Comparison of ENCODE assay signal across 8 mouse cellular contexts in the genomic region with DNA sequence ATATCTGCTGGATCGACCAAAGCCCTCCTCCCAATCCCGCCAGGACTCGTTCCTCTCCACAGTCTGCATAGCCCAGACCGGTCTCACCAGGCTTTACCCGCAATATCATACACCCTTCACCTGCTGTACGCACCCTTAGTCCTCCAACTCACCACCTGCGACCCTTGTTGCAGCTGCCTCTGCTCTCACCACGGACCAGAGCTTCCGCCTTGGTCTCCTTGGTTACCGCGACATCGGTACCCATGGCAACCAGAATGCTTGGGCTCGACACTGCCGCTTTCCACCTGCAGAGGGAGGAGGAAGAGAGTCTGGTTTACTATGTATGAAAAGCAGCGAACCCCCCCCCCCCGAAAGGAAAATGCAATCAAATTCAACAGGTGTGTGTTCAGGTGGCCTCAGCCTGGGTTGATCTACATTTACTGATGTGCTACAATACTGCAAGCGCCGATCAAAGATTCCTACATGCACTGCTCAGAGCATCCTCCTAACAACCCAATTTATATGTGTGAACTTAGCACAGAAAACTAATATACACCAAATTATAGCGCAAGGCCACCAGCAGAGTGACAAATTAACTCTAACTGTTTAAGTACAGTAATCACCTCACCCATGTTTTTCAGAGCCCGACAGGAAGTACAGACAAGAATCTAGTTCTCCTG. TPM values are rescaled to one million over a fixed set of nuclear protein-coding genes. Genes with fewer than 3 reads are reported as not detected.
DNase-seq lines count a peak whose midpoint lies in the region; ATAC-seq and TF ChIP-seq lines count a peak whose summit lies in the region.

A gene (minus strand): TSS at position 197 of the 659 bp plus-strand sequence.

- TF ChIP-seq POLR2A in kidney, adult 2 months (IDR thresholded peaks at IDR 0.05; ENCODE audit: low read depth, low read length), result no peak

- peak; percentile 3 for DNase-seq in kidney, adult 2 months
- no peak for DNase-seq in kidney, adult 18-20 months
- peak; percentile 75 for DNase-seq in forebrain, embryonic 10.5 days (ENCODE audit: extremely low spot score, low spot score)
- DNase-seq in induced T-regulatory cell, adult 2 months (ENCODE audit: low read depth), result peak; percentile 40
- peak; percentile 76 to 78 for DNase-seq in left cerebral cortex, postnatal 14 days (ENCODE audit: low spot score in 2 of 2)
- DNase-seq in right cerebral cortex, postnatal 25 days, result peak; percentile 79
- no peak for DNase-seq in MN1 (ENCODE audit: low spot score)

- H3K4me1 ChIP-seq in kidney, adult 2 months (ENCODE audit: control insufficient read depth, insufficient read depth, low read length), result no peaks in the 10 kb centered on the region
- peaks cover 6% of the 10 kb centered on the region for H3K4me1 ChIP-seq in forebrain, embryonic 10.5 days

- H3K27ac ChIP-seq in kidney, adult 2 months (ENCODE audit: insufficient read depth, low read depth, low read length), result no peak within 1 kb of the TSS
- no peak within 1 kb of the TSS for H3K27ac ChIP-seq in forebrain, embryonic 10.5 days

- H3K36me3 ChIP-seq in kidney, adult 2 months (ENCODE audit: control insufficient read depth, insufficient read depth, low read length), result no peaks in the 10 kb centered on the region
- no peaks in the 10 kb centered on the region for H3K36me3 ChIP-seq in forebrain, embryonic 10.5 days (replicated peaks)

- no peaks in the 10 kb centered on the region for H3K27me3 ChIP-seq in kidney, adult 2 months (replicated peaks; ENCODE audit: control insufficient read depth, insufficient read depth, low read length)
- no peaks in the 10 kb centered on the region for H3K27me3 ChIP-seq in forebrain, embryonic 10.5 days (ENCODE audit: poor library complexity, severe bottlenecking)

- peak; percentile 82 for ATAC-seq in megakaryocyte-erythroid progenitor cell, adult 5-6 weeks (replicated peaks; ENCODE audit: low FRiP score, low TSS enrichment, poor library complexity, severe bottlenecking)

- H3K4me3 ChIP-seq in kidney, adult 2 months (ENCODE audit: insufficient read depth, low read depth, low read length), result no peak within 1 kb of the TSS
- H3K4me3 ChIP-seq in forebrain, embryonic 10.5 days, result peak within 1 kb of the TSS; percentile 50

- H3K9me3 ChIP-seq in forebrain, embryonic 10.5 days, result no peaks in the 10 kb centered on the region

- no peak for TF ChIP-seq CTCF in kidney, adult 2 months (conservative IDR thresholded peaks at IDR 0.05; ENCODE audit: insufficient read depth, insufficient read length, low read depth, low read length)

- intact Hi-C loops in left cerebral cortex, postnatal 14 days (cut with DNase I), result no loop called here

- whole genome bisulfite sequencing in kidney, adult 2 months, result 16% methylated on average over 20 of the region's 20 CpGs
- WGBS in forebrain, embryonic 10.5 days, result 18% methylated on average over 20 of the region's 20 CpGs

RNA-seq across cellular contexts. Expression of the gene that starts here (rescaled TPM):
- polyA plus RNA-seq in kidney, adult 2 months (2012; rRNA removed), result not detected in 2 replicates
- 0.07 and 0.17 TPM in 2 replicates for polyA plus RNA-seq in forebrain, embryonic 10.5 days (2016; fragmentation: Nextera tagmentation; extraction: Ambion mirVana)
- 1 to 10 TPM; 2.0 to 3.0 TPM for total RNA-seq in left cerebral cortex, postnatal 14 days (2021)
- not detected in 2 replicates for total RNA-seq in megakaryocyte-erythroid progenitor cell, adult 5-6 weeks (2014; fragmentation: Nextera tagmentation)
- not detected in 2 replicates for total RNA-seq in megakaryocyte-erythroid progenitor cell, adult 5-6 weeks (2017)

Comparison
In these comparisons a context has a peak if more than half of its experiments do, and no peak if none do; other contexts are left out.
1. Peak in DNase-seq in kidney, adult 2 months; RNA of the gene not detected or under 1 TPM.
2. Peak in DNase-seq and H3K4me3 ChIP-seq in forebrain, embryonic 10.5 days; RNA of the gene not detected or under 1 TPM.
3. Peak in ATAC-seq in megakaryocyte-erythroid progenitor cell, adult 5-6 weeks; RNA of the gene not detected or under 1 TPM.
4. DNase-seq: peak in induced T-regulatory cell, adult 2 months (single experiment), left cerebral cortex, postnatal 14 days (2 of 2) and right cerebral cortex, postnatal 25 days (single experiment); none in kidney, adult 18-20 months (single experiment) and MN1 (single experiment).